Mouse (Mus musculus): ENCODE measurements around the gene Ttc39a. TPM values are rescaled to one million over a fixed set of nuclear protein-coding genes. Genes with fewer than 3 reads are reported as not detected.

Ttc39a gene
- polyA plus RNA-seq, 1 experiment from 2014 or later: 7.5 TPM

DNA sequence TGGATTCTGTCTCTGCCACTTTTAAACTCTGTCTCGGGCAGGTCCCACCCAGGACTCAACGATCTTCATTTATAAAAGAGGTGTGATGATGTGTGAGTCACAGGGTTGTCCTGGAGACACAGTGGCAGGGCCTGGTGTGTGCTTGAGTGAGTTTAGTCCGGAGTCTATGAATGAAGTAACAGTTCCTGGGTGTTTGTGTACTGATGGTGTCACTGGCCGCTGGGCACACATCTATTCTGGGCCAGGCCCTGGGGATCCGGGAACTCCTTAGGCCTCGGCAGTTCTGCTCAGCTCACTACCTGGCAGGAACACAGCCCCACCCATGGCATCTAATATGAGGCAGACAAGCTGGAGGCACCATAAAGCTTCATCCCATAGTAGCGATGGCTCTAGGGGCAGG is 15.2 kb downstream of the Ttc39a start:
- WGBS: 76% methylated on average over 7 of the region's 7 CpGs
- H3K9ac ChIP-seq: no peak overlapping the region
- no peak overlapping the region for H3K4me2 ChIP-seq (replicated peaks)
- ATAC-seq (ENCODE audit: insufficient number of reproducible peaks, low FRiP score, low TSS enrichment, low read depth): no peak
- no peak overlapping the region for H3K27ac ChIP-seq (replicated peaks)
- no peaks in the 10 kb centered on the region for H3K4me1 ChIP-seq
- H3K4me3 ChIP-seq (replicated peaks): no peak overlapping the region
- H3K27me3 ChIP-seq: no peaks in the 10 kb centered on the region
- no peaks in the 10 kb centered on the region for H3K9me3 ChIP-seq (replicated peaks)
- H3K36me3 ChIP-seq: no peaks in the 10 kb centered on the region; the same call in 1 of the 2 replicates

DNA sequence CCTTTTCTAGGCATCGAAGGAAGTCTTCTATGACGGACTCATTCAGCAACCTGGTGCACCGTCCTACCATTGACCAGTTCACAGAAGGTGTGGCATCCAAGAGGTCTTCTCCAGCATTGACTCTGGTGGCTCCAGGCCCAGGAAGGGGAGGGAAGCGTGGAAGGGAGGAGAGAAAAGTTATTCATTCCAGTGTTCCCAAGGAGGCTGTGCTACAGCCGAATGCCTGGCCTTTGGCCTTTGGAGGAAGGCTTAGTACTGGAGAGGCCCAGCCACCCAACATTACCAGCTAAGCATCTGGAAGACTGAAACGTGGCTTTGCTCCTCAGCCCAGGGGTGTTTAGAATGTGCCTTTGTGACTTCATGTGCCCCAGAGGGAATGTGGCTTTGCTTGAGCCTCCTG is 16.0 kb downstream of the Ttc39a start:
- no peak for ATAC-seq (ENCODE audit: insufficient number of reproducible peaks, low FRiP score, low TSS enrichment, low read depth)
- H3K4me2 ChIP-seq (replicated peaks): no peak overlapping the region
- H3K27me3 ChIP-seq: no peaks in the 10 kb centered on the region
- H3K36me3 ChIP-seq: no peaks in the 10 kb centered on the region; the same call in 1 of the 2 replicates
- no peaks in the 10 kb centered on the region for H3K9me3 ChIP-seq (replicated peaks)
- 71% methylated on average over 6 of the region's 6 CpGs for WGBS
- no peaks in the 10 kb centered on the region for H3K4me1 ChIP-seq
- no peak overlapping the region for H3K9ac ChIP-seq
- H3K4me3 ChIP-seq (replicated peaks): no peak overlapping the region
- no peak overlapping the region for H3K27ac ChIP-seq (replicated peaks)

DNA sequence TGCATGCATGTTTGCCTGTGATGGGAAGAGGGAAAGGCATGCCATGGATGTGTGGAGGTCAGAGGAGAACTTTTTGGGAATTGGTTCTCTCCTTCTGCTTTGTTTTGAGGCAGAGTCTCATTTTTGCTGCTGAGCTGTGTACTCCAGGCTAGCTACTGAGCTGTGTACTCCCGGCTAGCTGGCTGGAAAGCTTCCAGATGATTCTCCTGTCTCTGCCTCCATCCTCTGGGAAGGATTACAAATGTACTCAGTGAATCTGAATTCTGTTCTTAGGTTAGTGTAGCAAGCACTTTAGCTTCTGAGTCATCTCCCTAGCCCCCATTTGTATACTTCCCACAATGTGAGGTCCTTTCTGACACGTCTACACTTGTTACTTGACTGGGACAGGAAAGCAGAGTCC is 17.0 kb downstream of the Ttc39a start:
- 64% methylated on average over 2 of the region's 2 CpGs for WGBS
- H3K4me1 ChIP-seq: no peaks in the 10 kb centered on the region
- H3K36me3 ChIP-seq: no peaks in the 10 kb centered on the region; the same call in 1 of the 2 replicates
- no peak for ATAC-seq (ENCODE audit: insufficient number of reproducible peaks, low FRiP score, low TSS enrichment, low read depth)
- H3K27me3 ChIP-seq: no peaks in the 10 kb centered on the region
- H3K4me3 ChIP-seq (replicated peaks): no peak overlapping the region
- H3K4me2 ChIP-seq (replicated peaks): no peak overlapping the region
- no peaks in the 10 kb centered on the region for H3K9me3 ChIP-seq (replicated peaks)
- H3K27ac ChIP-seq (replicated peaks): no peak overlapping the region
- H3K9ac ChIP-seq: no peak overlapping the region

DNA sequence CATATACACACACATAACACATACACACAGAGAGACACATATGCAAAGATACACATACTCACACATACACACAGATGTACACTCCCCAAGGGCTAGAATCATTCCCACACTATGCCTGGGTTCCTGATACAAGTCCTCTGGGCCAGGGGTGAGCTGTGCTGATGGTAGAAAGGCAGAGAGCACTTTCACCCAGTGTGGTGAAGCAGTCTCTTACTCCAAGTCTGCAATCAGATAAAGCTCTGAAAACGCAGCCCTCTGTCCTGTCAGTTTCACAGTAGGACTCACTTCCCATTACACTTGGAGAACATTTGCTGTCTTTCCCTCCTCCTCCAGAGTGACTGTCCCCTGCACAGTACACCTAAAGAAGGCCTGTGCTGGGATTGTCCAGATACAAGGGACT is 20.6 kb downstream of the Ttc39a start:
- no peak overlapping the region for H3K9ac ChIP-seq
- no peak overlapping the region for H3K4me2 ChIP-seq (replicated peaks)
- H3K4me3 ChIP-seq (replicated peaks): no peak overlapping the region
- no peaks in the 10 kb centered on the region; the same call in 1 of the 2 replicates for H3K36me3 ChIP-seq
- no peaks in the 10 kb centered on the region for H3K27me3 ChIP-seq
- ATAC-seq (ENCODE audit: insufficient number of reproducible peaks, low FRiP score, low TSS enrichment, low read depth): no peak
- H3K27ac ChIP-seq (replicated peaks): no peak overlapping the region
- peaks cover 6% of the 10 kb centered on the region for H3K4me1 ChIP-seq
- no peaks in the 10 kb centered on the region for H3K9me3 ChIP-seq (replicated peaks)
- WGBS: 48% methylated on average over 1 of the region's 1 CpGs

DNA sequence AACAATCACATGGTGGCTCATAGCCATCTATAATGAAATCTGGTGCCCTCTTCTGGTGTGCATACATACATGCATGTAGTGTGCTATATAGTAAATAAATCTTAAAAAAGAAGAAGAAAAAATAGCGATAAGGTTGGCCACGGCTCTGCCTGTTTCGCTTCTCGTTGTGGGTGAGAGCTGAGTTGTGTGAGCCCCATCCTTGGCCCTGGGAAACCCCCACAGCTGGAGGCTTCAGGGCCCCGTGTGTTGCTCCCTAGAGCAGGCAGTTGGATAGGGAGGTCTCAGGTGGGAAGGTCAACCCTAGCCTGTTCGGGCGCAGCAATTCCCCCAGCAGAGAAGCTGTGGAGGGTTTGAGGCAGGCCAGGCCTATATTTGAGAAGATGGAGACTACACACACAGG is 23.8 kb downstream of the Ttc39a start:
- Histone ChIP-seq H3K27ac (replicated peaks) (no peak overlapping the region), H3K9ac (no peak overlapping the region), H3K27me3 (no peaks in the 10 kb centered on the region), H3K36me3 (no peaks in the 10 kb centered on the region), H3K4me1 (peaks cover 17% of the 10 kb centered on the region), H3K4me3 (replicated peaks) (no peak overlapping the region), H3K9me3 (replicated peaks) (no peaks in the 10 kb centered on the region), H3K4me2 (replicated peaks) (no peak overlapping the region)
- ATAC-seq (ENCODE audit: insufficient number of reproducible peaks, low FRiP score, low TSS enrichment, low read depth): no peak
- WGBS: 84% methylated on average over 7 of the region's 7 CpGs

DNA sequence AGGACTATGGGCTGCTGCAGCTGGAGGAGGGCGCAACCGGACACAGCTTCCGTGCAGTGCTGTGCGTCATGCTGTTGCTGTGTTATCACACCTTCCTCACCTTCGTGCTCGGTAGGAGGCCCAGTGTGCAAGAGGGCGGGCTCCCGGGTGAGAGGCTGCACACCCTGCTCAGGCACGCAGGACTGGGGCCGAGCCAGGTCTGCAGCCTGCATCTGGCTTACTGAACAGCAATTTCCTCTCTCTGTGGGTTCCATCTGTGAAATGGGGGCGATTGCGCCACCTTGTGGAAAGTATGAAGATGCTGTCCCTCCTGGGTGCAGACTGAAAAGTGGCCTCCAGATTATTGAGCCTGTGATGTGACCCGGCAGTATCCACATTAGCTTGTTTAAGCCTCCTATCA is 24.4 kb downstream of the Ttc39a start:
- no peaks in the 10 kb centered on the region for H3K27me3 ChIP-seq
- WGBS: 39% methylated on average over 13 of the region's 13 CpGs
- no peaks in the 10 kb centered on the region for H3K9me3 ChIP-seq (replicated peaks)
- no peak overlapping the region for H3K9ac ChIP-seq
- ATAC-seq (ENCODE audit: insufficient number of reproducible peaks, low FRiP score, low TSS enrichment, low read depth): 0 out of 2 replicates have a peak, but pooled peaks have one; percentile 60
- H3K4me2 ChIP-seq (replicated peaks): no peak overlapping the region
- H3K36me3 ChIP-seq: no peaks in the 10 kb centered on the region
- H3K27ac ChIP-seq (replicated peaks): no peak overlapping the region
- H3K4me1 ChIP-seq: peaks cover 17% of the 10 kb centered on the region
- no peak overlapping the region for H3K4me3 ChIP-seq (replicated peaks)

DNA sequence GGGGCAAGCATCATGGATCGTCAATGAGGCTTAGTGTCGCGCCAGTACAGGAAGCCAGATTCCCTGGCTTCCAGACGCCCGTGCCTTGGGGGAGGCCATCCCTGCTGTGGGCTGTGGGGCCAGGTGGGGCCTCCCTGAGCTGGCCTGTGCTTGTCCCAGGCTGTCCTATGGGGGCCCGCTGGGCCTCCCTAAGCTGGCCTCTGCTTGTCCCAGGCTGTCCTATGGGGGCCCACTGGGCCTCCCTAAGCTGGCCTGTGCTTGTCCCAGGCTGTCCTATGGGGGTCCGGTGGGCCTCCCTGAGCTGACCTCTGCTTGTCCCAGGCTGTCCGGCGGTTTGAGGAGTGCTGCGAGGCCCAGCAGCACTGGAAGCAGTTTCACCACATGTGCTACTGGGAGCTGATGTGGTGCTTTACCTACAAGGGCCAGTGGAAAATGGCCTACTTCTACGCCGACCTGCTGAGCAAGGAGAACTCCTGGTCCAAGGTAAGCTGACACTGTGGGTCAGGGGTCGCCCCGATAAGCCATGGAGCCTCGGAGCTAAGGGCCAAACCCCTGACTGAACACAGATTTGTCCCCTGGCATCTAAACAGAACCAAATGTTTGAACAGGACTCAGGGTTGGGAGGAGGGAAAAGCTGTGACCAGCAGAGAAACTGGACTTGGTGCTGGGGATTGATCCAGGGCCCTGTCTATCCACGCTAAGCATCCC is 26.4 kb downstream of the Ttc39a start:
- H3K9ac ChIP-seq: no peak overlapping the region

DNA sequence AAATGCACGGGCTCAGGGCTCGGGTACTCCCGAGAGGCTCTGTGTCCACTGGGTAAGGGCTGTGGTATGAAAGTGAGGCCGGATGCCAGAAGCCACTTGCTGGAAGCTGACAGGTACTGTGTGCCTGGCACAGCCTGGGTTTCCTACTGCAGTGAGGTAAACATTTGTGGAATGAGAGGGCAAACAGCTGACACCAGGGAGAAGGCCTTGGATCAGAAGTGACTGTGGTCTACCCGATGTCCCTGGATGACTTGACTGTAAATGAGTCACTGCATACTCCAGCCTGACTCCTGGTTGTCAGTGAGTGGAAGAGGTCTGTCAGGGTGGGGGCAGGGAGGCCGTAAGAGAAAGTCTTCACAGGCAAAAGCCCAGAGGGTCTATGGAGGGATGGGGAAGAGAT is 27.2 kb downstream of the Ttc39a start:
- Histone ChIP-seq H3K9ac (no peak overlapping the region), H3K4me3 (replicated peaks) (no peak overlapping the region), H3K27ac (replicated peaks) (no peak overlapping the region), H3K4me1 (peaks cover 17% of the 10 kb centered on the region), H3K27me3 (no peaks in the 10 kb centered on the region), H3K9me3 (replicated peaks) (no peaks in the 10 kb centered on the region), H3K4me2 (replicated peaks) (no peak overlapping the region), H3K36me3 (no peaks in the 10 kb centered on the region)
- no peak for ATAC-seq (ENCODE audit: insufficient number of reproducible peaks, low FRiP score, low TSS enrichment, low read depth)
- 68% methylated on average over 6 of the region's 6 CpGs for WGBS

More for the DNA sequence above, 26.4 kb downstream of the Ttc39a start:
- Histone ChIP-seq H3K27me3 (no peaks in the 10 kb centered on the region), H3K27ac (replicated peaks) (no peak overlapping the region), H3K4me2 (replicated peaks) (no peak overlapping the region), H3K9me3 (replicated peaks) (no peaks in the 10 kb centered on the region), H3K4me3 (replicated peaks) (no peak overlapping the region), H3K36me3 (no peaks in the 10 kb centered on the region), H3K4me1 (peaks cover 17% of the 10 kb centered on the region)
- ATAC-seq (ENCODE audit: insufficient number of reproducible peaks, low FRiP score, low TSS enrichment, low read depth): no peak
- WGBS: 42% methylated on average over 16 of the region's 16 CpGs

DNA sequence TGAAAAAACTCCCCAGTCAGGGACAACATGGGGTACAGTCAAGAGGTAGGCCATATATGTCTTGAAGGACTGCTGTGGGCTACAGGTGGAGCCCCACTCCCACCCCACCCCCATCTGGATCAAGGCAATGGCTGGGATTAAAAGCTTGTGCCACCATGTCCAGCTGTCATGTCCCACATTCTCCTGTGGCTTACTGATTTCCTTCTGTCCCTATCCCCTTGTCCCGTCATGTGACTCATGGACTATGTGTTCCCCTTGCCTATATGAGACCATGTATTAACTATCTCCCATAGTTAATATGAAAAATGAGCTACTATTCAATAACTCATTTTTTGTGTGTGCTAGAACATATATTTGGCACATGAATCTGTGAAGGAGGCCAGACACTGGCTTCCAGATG is 27.8 kb downstream of the Ttc39a start:
- Histone ChIP-seq H3K4me2 (replicated peaks) (no peak overlapping the region), H3K4me1 (peaks cover 17% of the 10 kb centered on the region), H3K27ac (replicated peaks) (no peak overlapping the region), H3K27me3 (no peaks in the 10 kb centered on the region), H3K9me3 (replicated peaks) (no peaks in the 10 kb centered on the region), H3K4me3 (replicated peaks) (no peak overlapping the region), H3K9ac (no peak overlapping the region), H3K36me3 (no peaks in the 10 kb centered on the region)
- ATAC-seq (ENCODE audit: insufficient number of reproducible peaks, low FRiP score, low TSS enrichment, low read depth): no peak
- 70% methylated on average over 1 of the region's 1 CpGs for WGBS

DNA sequence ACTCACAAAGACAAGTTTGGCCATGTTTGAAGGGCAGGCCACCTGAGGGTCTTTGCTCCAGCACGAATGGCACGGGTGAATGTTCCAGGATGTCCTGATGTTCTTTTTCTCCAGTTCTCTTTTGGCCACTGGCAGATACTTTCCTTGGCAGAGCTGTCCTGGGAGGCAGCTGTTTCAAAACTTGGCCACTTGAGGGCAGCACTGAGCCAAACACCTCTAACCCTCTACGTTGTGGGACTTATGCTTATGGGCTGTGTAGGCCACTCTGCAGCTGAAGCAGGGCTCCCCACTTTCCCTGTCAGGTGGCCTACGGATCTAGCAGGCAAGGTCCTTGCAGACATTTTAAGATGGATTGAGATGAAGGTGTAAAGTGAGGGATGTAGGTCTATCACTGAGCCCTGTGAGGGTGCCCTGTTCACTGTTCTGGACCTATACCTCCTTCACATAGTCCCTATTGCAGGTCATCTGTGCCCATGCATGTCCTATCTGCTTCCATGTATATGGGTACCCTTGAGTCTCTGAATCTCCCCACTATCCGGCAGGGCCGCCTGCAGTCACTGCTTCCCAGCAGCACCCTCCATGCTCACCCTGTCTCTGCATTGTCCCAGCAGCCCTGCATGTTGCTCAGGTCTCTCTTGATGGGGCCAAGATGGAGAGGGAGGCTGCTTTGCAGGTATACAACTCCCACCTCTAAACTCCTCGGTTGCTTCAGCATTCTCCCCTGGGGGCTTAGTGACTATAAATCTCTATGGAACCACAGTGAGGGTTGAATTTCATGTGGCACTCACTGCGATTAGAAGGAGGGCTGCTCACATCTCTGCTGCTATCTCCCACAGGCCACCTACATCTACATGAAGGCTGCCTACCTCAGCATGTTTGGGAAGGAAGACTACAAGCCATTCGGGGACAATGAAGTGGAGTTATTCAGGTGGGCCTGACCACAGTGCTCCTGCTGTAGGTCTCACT is 31.8 kb downstream of the Ttc39a start:
- ATAC-seq (ENCODE audit: insufficient number of reproducible peaks, low FRiP score, low TSS enrichment, low read depth): peak; percentile 35; the same call in 1 of the 2 replicates
- WGBS: 45% methylated on average over 9 of the region's 9 CpGs
- H3K4me2 ChIP-seq (replicated peaks): no peak overlapping the region
- H3K27ac ChIP-seq (replicated peaks): no peak overlapping the region
- no peak overlapping the region for H3K9ac ChIP-seq
- H3K4me3 ChIP-seq (replicated peaks): no peak overlapping the region
- no peaks in the 10 kb centered on the region for H3K36me3 ChIP-seq
- no peaks in the 10 kb centered on the region for H3K27me3 ChIP-seq
- H3K4me1 ChIP-seq: peaks cover 15% of the 10 kb centered on the region
- no peaks in the 10 kb centered on the region for H3K9me3 ChIP-seq (replicated peaks)

DNA sequence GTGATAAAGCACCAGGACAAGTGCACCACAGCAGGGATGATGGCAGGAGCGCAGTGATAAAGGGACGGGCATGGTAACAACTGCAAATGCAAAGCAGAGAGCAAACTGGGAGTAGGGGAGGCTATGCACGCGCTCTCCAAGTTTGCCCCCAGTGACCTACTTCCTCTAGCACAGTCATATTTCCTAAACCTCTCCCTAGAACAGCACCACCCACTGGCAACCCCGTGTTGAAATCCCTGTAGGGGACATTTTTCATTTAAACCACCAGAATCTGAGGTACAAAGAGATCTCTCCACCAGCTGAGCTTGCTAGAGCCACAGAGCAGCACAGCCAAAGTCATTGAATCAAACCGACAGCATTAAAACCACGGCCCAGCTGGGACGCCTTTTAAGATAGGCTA is 32.7 kb downstream of the Ttc39a start:
- Histone ChIP-seq H3K4me1 (peaks cover 12% of the 10 kb centered on the region), H3K27ac (replicated peaks) (peak overlapping the region; percentile 63; the same call in 1 of the 2 replicates), H3K9ac (no peak overlapping the region), H3K9me3 (replicated peaks) (no peaks in the 10 kb centered on the region), H3K4me3 (replicated peaks) (no peak overlapping the region), H3K36me3 (peaks cover 3% of the 10 kb centered on the region; the same call in 1 of the 2 replicates), H3K27me3 (no peaks in the 10 kb centered on the region), H3K4me2 (replicated peaks) (no peak overlapping the region)
- 77% methylated on average over 8 of the region's 8 CpGs for WGBS
- no peak for ATAC-seq (ENCODE audit: insufficient number of reproducible peaks, low FRiP score, low TSS enrichment, low read depth)
